In genomic region chr11:118738855-118739832, GRCm38 (mm10) we compare ENCODE assay signal across 8 mouse cellular contexts.
DNase-seq lines count a peak whose midpoint lies in the region; ATAC-seq and TF ChIP-seq lines count a peak whose summit lies in the region.

No protein-coding gene starts in this region.

- TF ChIP-seq CTCF in heart, adult 2 months (IDR thresholded peaks at IDR 0.05), result peak; percentile 98
- TF ChIP-seq CTCF in spleen, adult 2 months (IDR thresholded peaks at IDR 0.05; ENCODE audit: extremely low read depth, insufficient read depth, insufficient read length, insufficient replicate concordance), result peak; percentile 81; the same call in 1 of the 2 replicates

- TF ChIP-seq POLR2A in heart, adult 2 months (IDR thresholded peaks at IDR 0.05; ENCODE audit: insufficient read depth, low read depth, low read length), result no peak
- no peak for TF ChIP-seq POLR2A in spleen, adult 2 months (IDR thresholded peaks at IDR 0.05; ENCODE audit: low read depth, low read length)

- peak overlapping the region; percentile 42 for H3K4me2 ChIP-seq in embryonic facial prominence, embryonic 14.5 days (ENCODE audit: low read depth, low read length)
- H3K4me2 ChIP-seq in limb, embryonic 11.5 days (ENCODE audit: low read depth, severe bottlenecking), result peak overlapping the region; percentile 26; the same call in 1 of the 2 replicates
- peak overlapping the region; percentile 31 for H3K4me2 ChIP-seq in midbrain, embryonic 16.5 days (ENCODE audit: low read length)

- no peak overlapping the region for H3K9ac ChIP-seq in embryonic facial prominence, embryonic 14.5 days (ENCODE audit: low read depth, low read length)
- no peak overlapping the region for H3K9ac ChIP-seq in heart, adult 2 months (ENCODE audit: low read depth, low read length)
- no peak overlapping the region for H3K9ac ChIP-seq in limb, embryonic 11.5 days (ENCODE audit: low read length)
- H3K9ac ChIP-seq in midbrain, embryonic 16.5 days (ENCODE audit: low read depth, low read length), result no peak overlapping the region; the same call in 1 of the 2 replicates

- 0 out of 2 replicates have a peak, but pooled peaks cover 10% of the 10 kb centered on the region for H3K4me1 ChIP-seq in embryonic facial prominence, embryonic 14.5 days (ENCODE audit: control insufficient read depth, insufficient read depth, low read length)
- H3K4me1 ChIP-seq in heart, adult 2 months (ENCODE audit: control insufficient read depth, insufficient read depth, low read length), result no peaks in the 10 kb centered on the region; the same call in 1 of the 2 replicates
- H3K4me1 ChIP-seq in limb, embryonic 11.5 days (ENCODE audit: control insufficient read depth, insufficient read depth, low read length), result peaks cover 9% of the 10 kb centered on the region
- peaks cover 23% of the 10 kb centered on the region; the same call in 1 of the 2 replicates for H3K4me1 ChIP-seq in midbrain, embryonic 16.5 days (ENCODE audit: control insufficient read depth, insufficient read depth, low read length)
- H3K4me1 ChIP-seq in spleen, adult 2 months (ENCODE audit: control insufficient read depth, insufficient read depth, insufficient read length), result no peaks in the 10 kb centered on the region

- 0 out of 2 replicates have a peak overlapping the region, but pooled peaks have one; percentile 6 for H3K4me3 ChIP-seq in embryonic facial prominence, embryonic 14.5 days (ENCODE audit: low read depth, low read length)
- no peak overlapping the region for H3K4me3 ChIP-seq in heart, adult 2 months
- no peak overlapping the region for H3K4me3 ChIP-seq in limb, embryonic 11.5 days (ENCODE audit: low read depth, low read length)
- H3K4me3 ChIP-seq in midbrain, embryonic 16.5 days (ENCODE audit: low read depth, low read length), result no peak overlapping the region
- H3K4me3 ChIP-seq in spleen, adult 2 months (ENCODE audit: extremely low read depth, insufficient read depth, insufficient read length), result no peak overlapping the region

- H3K36me3 ChIP-seq in embryonic facial prominence, embryonic 14.5 days (ENCODE audit: control insufficient read depth, insufficient read depth, low read length), result no peaks in the 10 kb centered on the region
- no peaks in the 10 kb centered on the region for H3K36me3 ChIP-seq in heart, adult 2 months (ENCODE audit: control insufficient read depth, insufficient read depth, low read length)
- H3K36me3 ChIP-seq in limb, embryonic 11.5 days (ENCODE audit: control insufficient read depth, insufficient read depth, low read length), result no peaks in the 10 kb centered on the region
- H3K36me3 ChIP-seq in midbrain, embryonic 16.5 days (ENCODE audit: control insufficient read depth, insufficient read depth, low read length), result no peaks in the 10 kb centered on the region
- no peaks in the 10 kb centered on the region for H3K36me3 ChIP-seq in spleen, adult 2 months (ENCODE audit: control insufficient read depth, insufficient read depth, low read length)

- H3K9me3 ChIP-seq in embryonic facial prominence, embryonic 14.5 days (ENCODE audit: control insufficient read depth, low read length), result no peaks in the 10 kb centered on the region
- H3K9me3 ChIP-seq in limb, embryonic 11.5 days (ENCODE audit: control insufficient read depth, low read length), result no peaks in the 10 kb centered on the region
- H3K9me3 ChIP-seq in midbrain, embryonic 16.5 days (replicated peaks; ENCODE audit: control insufficient read depth, low read length, poor library complexity, severe bottlenecking), result no peaks in the 10 kb centered on the region

- H3K27ac ChIP-seq in embryonic facial prominence, embryonic 14.5 days (replicated peaks; ENCODE audit: low read depth, low read length), result no peak overlapping the region
- no peak overlapping the region for H3K27ac ChIP-seq in heart, adult 2 months
- no peak overlapping the region for H3K27ac ChIP-seq in limb, embryonic 11.5 days (replicated peaks; ENCODE audit: low read depth, low read length)
- no peak overlapping the region for H3K27ac ChIP-seq in midbrain, embryonic 16.5 days (ENCODE audit: low read length)
- H3K27ac ChIP-seq in spleen, adult 2 months (ENCODE audit: insufficient read depth, low read length), result no peak overlapping the region

- peak; percentile 62; the same call in 1 of the 2 replicates for TF ChIP-seq EP300 in heart, adult 2 months (IDR thresholded peaks at IDR 0.05; ENCODE audit: insufficient read depth, low read depth, low read length)

- WGBS in embryonic facial prominence, embryonic 14.5 days, result 10% methylated on average over 23 of the region's 23 CpGs
- WGBS in heart, adult 2 months, result 12% methylated on average over 23 of the region's 23 CpGs
- WGBS in limb, embryonic 11.5 days, result 9% methylated on average over 23 of the region's 23 CpGs
- 8% methylated on average over 23 of the region's 23 CpGs for WGBS in midbrain, embryonic 16.5 days
- 13% methylated on average over 23 of the region's 23 CpGs for WGBS in spleen, adult 2 months

- DNase-seq in A20 (ENCODE audit: low read depth, low spot score), result peak; percentile 70
- peak; percentile 37 to 55 for DNase-seq in adrenal gland, postnatal 4 days (ENCODE audit: low spot score in 2 of 2)
- peak; percentile 88 for DNase-seq in embryonic facial prominence, embryonic 14.5 days (ENCODE audit: low spot score)
- peak; percentile 71 to 83 for DNase-seq in heart, adult 2 months
- peak; percentile 63 to 83 for DNase-seq in kidney, adult 8-10 months
- DNase-seq in limb, embryonic 11.5 days (ENCODE audit: low spot score), result peak; percentile 92
- DNase-seq in spleen, adult 2 months (ENCODE audit: low read depth in 1 of 2, low spot score in 2 of 2), result peak; percentile 8 to 36

- ATAC-seq in embryonic facial prominence, embryonic 14.5 days (ENCODE audit: low read depth), result peak; percentile 68
- no peak for ATAC-seq in limb, embryonic 11.5 days (ENCODE audit: insufficient number of reproducible peaks, low FRiP score, low TSS enrichment, low read depth)
- peak; percentile 59 for ATAC-seq in midbrain, embryonic 16.5 days

- no peaks in the 10 kb centered on the region for H3K79me2 ChIP-seq in heart, adult 2 months (replicated peaks; ENCODE audit: control insufficient read depth, insufficient read depth, low read length)

- intact Hi-C loops in heart, adult 2 months (cut with DNase I), result loop anchor here (1.0 to 2.0 kb wide), 2 partner anchors 166 to 293 kb away; no protein-coding TSS in a partner anchor

- peaks cover 12% of the 10 kb centered on the region for H3K27me3 ChIP-seq in embryonic facial prominence, embryonic 14.5 days (replicated peaks; ENCODE audit: control insufficient read depth, insufficient read depth, low read length)
- H3K27me3 ChIP-seq in heart, adult 2 months (ENCODE audit: control insufficient read depth, insufficient read depth, low read length), result 0 out of 2 replicates have a peak, but pooled peaks cover 2% of the 10 kb centered on the region
- H3K27me3 ChIP-seq in limb, embryonic 11.5 days (ENCODE audit: control insufficient read depth, insufficient read depth, low read length), result 0 out of 2 replicates have a peak, but pooled peaks cover 5% of the 10 kb centered on the region
- H3K27me3 ChIP-seq in midbrain, embryonic 16.5 days (ENCODE audit: control insufficient read depth, insufficient read depth, low read depth, low read length), result no peaks in the 10 kb centered on the region
- no peaks in the 10 kb centered on the region; the same call in 1 of the 2 replicates for H3K27me3 ChIP-seq in spleen, adult 2 months (ENCODE audit: control insufficient read depth, insufficient read depth, low read length)

Comparison
In these comparisons a context has a peak if more than half of its experiments do, and no peak if none do; other contexts are left out.
1. DNase-seq: peak in every context shown above with its lines; median percentile 92 in limb, embryonic 11.5 days; 88 in embryonic facial prominence, embryonic 14.5 days; 77 in heart, adult 2 months; 73 in kidney, adult 8-10 months; 70 in A20; 46 in adrenal gland, postnatal 4 days; 22 in spleen, adult 2 months.